Mouse (Mus musculus) kidney, adult 8-10 months (tissue): ENCODE data around the gene Adam12.

Source experiments
- DNase-seq, 2 experiments: peaks; one replicate each; pipeline ENCODE4 v3.0.0; 2022

Adam12 gene

DNA sequence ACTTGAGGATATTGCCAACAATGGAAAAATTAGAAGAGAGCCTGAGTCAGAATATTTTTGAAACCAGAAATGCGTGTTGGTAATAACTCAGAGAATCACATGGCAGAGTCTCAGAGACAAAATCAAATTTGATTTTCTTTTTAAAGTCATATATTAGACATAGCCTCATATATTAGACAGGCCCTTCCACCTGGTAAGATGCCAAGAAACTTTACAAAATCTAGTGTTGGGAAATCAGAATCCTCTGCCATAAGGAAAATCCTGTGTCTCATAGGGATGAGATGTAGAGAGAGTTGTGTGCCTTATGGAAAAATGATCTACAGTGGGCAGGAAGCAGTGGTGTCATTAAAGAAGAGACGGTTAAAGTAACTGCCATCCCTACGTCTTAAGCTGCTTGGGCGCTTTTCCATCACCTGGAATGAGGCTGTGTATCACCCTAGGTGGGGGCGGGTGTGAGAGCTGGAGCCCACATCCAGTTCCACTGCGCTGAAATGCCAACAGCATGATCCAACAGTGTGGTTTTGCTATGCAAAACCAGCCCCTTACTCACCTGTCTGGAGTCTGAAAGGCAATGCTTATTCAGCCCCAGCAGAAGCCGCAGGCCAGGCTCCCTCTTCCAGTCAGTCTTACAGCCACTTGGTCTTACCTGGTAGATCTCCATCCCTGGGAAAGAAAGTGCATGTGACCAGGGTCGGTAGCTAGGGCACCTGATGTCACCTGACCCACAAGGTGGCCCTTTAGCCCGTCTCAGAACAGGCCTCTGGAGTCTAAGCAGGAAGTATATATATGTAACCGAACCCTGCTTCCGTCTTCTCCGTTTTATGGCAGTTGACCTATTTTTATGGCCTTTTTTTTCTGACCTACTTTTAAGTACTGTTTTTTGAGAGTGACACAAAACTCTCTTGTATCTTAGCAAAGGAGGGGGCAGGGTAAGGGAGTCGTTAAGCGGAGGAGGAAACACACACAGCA lies at the start of gene Adam12:
Gene Adam12, minus strand, starts transcription at position 769 of the 969 bp plus-strand sequence.
- DNase-seq = no peak

GRCm38 (mm10) chr7:134272956-134273355 lies 41.0 kb upstream of the Adam12 start:
- DNase-seq = no peak

- no peak for DNase-seq
These were observed 40.5 kb upstream of the Adam12 start for GRCm38 (mm10) chr7:134272421-134272820.

DNA sequence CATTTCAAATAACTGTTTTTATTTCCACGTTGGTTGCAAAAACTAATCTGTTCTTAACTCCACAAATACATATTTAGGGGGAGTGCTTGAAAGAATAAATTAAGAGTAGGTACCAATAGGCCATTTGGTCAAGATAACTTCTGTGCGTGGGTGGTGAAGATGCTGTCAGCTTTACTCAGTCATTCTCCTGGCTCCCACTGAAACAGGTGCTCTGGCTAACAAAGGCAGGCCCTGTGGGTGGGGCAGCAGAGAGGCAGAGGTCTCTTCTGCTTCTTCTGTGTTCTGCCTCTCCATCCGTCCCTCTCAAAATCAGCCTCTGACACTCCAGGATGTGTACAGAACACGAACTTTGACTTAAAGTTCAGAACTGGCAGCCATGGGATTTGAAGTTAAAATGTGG lies 33.8 kb upstream of the Adam12 start:
- DNase-seq = no peak

DNA sequence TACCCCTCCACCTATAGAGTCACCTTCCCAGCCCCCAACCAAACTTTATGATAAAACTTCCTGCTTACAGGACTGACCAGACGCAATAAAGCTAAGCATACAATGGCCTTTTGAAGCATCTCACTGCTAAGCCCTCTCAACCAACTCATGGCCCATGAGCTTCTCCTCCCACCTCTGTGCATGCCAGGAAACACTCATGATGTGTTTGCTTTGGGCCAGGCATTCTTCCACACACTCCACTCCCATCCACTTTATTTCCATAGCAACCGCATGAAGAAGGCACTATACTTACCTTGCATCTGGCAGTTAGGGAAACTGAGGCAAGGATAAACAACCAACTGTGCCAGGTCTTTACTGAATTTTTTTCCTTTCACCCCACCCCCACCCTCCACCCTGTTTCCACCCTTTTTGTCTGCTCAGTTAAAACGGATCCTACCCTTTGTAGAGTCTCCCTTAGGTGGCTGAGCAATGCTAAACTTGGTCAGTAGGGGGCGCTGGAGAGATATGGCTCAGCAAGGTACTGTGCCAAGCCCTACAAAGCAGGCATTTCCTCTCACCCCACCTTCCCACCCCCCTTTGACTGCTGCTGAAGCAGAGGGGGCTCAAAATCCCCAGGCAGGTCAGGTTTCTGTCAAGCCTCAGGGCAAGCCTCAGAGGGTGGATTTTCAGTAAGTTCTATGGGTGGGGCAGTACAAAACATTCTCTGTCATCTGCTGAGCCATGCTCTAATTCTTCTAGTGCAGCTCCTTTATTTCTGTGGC lies 31.4 kb upstream of the Adam12 start:
- peak; percentile 54 to 79 for DNase-seq

GRCm38 (mm10) chr7:134261003-134261701 lies 29.2 kb upstream of the Adam12 start:
- peak; percentile 44 to 47 for DNase-seq

DNA sequence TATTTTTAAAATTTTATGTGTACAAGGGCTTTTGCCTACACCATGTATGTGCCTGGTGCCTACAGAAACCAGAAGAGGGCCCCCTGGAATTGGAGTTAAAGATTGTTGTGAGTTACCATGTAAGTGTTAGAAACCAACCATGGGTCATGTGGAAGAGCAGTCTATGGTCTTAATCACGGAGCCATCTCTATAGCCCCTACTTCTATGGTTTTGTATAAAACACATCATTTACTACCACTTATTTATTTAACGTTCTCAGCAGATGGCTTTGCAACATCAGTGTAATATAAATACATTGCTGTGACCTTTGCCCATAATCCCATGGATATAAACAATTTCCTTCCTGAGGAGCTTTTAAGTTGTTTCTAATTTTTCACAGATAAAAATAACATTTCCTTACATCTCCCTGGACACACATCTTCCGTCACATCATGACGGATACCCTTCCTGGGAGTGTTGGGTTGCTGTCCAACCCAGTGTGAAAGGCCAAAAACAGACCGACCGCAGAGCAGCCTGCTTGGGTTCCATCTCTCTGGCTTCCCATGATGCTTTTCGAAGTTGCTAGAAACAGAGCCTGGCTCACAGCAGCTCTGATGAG lies 18.4 kb upstream of the Adam12 start:
- no peak for DNase-seq

- no peak for DNase-seq
These were observed 16.1 kb upstream of the Adam12 start for GRCm38 (mm10) chr7:134248041-134248440.

DNA sequence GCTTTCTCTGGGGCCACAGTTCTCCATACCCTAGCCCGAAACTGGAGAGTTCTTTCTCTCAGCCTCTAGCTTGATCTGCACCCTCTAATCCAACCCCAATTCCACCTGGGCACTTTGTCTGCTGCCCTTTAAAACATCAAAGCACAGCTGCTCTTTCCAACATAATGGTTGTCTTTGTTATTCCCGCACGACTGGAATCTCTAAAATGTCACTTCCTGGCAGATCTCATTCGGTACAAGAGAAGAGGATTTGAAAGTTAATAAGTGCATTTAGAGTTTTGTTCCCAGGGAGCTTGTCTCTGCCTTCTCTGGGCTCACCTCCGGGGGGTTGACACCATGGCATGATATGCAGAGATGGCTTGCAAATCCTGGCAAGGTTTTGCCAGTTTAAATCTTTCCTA lies 14.7 kb upstream of the Adam12 start:
- DNase-seq = no peak

- DNase-seq = no peak
These were observed 10.8 kb upstream of the Adam12 start for GRCm38 (mm10) chr7:134242773-134243172.

DNA sequence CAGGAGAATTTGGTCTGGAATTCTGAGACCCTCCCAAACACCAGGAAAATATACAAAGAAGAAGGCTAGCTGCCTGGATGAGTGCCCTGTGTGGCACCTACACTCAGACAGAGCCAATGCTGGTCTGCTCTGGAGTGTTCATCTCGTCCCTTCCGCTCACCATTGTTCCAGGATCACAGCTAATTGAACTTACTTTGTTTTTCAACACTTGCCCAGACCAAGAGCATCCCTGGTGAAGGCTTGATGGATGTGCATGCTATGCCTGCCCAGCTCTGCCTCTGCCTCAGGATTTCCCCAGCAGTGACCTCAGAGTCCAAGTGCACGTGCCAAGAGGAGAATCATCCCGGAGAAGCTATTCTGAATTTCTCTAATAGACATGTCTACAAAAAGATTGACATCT lies 9.3 kb upstream of the Adam12 start:
- DNase-seq = no peak

- no peak for DNase-seq
These were observed 8.6 kb upstream of the Adam12 start for GRCm38 (mm10) chr7:134240579-134240978.

- DNase-seq = no peak
These were observed 6.9 kb upstream of the Adam12 start for GRCm38 (mm10) chr7:134238863-134239262.

DNA sequence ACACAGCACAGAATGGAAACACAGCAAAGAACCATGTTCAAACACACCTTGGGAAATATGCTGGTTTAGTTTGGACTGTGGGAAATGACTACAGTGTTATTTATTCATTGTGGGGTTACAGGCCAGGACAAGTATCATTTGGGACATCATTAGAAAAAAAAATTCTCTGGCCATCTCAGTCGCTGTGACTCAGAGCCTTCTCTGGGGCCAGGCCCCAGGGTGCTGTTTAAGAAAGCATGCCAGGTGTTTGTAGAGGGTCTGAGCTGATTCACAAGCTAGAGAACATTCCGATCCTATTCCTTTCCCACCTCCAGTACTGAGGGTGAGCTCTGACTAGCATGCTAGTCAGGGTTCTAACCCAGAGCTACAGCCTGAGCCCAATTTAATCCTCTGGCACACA lies 5.4 kb upstream of the Adam12 start:
- DNase-seq = no peak

GRCm38 (mm10) chr7:134236727-134237126 lies 4.8 kb upstream of the Adam12 start:
- no peak for DNase-seq

- no peak for DNase-seq
These were observed 3.6 kb upstream of the Adam12 start for GRCm38 (mm10) chr7:134235552-134235951.

- DNase-seq = no peak
These were observed 1.2 kb downstream of the Adam12 start for GRCm38 (mm10) chr7:134230708-134231107.

DNA sequence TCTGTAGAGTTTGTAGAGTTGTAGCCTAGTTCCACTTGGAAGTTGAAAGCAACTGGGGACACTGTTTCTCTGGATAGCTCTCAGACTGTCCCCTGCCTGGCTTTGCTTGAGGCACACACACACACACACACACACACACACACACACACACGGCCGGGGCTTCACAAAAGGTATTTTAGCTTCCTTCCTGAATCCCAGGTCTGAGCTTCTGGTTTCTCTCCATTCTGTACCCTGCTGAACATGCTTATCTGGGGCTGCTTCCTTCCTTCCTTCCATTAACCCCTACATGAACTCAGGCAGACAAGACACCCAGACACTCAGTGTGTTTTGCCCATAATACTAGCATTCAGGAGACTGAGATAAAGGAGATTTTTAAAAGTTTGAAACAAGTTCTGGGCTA lies 2.0 kb downstream of the Adam12 start:
- DNase-seq = no peak

DNA sequence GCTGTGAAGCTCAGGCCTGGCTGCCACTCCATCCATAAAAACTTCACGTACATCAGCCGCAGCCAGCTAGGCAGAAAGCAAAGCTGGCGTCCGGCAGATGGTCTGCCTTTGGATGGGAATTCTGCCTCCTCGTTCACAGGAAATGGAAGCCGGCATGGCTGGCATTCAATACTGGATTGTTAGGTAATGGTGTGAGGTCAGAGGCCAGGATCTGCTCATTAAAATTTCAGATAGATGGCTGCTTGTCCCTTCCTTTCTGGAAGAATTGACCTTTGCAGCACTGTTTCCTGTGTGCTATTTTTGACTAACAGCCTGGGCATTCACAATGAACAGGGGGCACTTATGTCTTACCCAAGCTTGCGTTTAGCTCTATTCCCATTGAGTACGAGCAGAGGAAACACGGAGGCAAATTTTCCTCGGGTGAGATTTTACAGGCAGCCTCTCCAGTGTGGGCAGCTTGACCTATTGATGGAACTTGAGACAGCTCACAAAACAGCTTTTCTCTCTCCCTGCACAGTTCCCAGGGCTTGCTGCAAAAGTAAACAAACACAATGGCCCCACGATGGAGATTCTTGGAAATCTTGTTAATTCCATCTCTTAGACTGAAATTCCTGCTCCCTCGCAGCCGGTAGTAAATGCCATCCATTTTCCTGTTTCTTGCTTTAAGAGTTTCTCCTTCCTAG lies 4.0 kb downstream of the Adam12 start:
- peak; percentile 27 to 42 for DNase-seq

- no peak for DNase-seq
These were observed 4.8 kb downstream of the Adam12 start for GRCm38 (mm10) chr7:134227101-134227500.

- DNase-seq = no peak
These were observed 5.7 kb downstream of the Adam12 start for GRCm38 (mm10) chr7:134226231-134226630.
